Mouse (Mus musculus) limb, embryonic 14.5 days (tissue): ENCODE results near the gene Stat5a. TPM values are rescaled to one million over a fixed set of nuclear protein-coding genes. Genes with fewer than 3 reads are reported as not detected.

Experiments
- ATAC-seq: fragments of 200-750 bp; cut with Nextera tagmentation; 2 replicates; pipeline ENCODE4 v1.8.0; 2017; ENCODE audit warnings: low read depth, moderate number of reproducible peaks, moderate TSS enrichment; ENCODE audit not compliant: low FRiP score
- DNase-seq: peaks from one replicate; pipeline ENCODE4 v3.0.0-alpha.2; 2015; ENCODE audit warnings: low spot score
- H3K27ac ChIP-seq: fragments of 300-500 bp; sonication (generic); replicated peaks from 2 replicates; pipeline ENCODE4 v1.5.1; 2014; ENCODE audit warnings: low read depth, mild to moderate bottlenecking, low read length, moderate library complexity, mixed read lengths
- H3K27me3 ChIP-seq: fragments of 300-500 bp; sonication (generic); 2 replicates; pipeline ENCODE4 v1.6.1; 2014; ENCODE audit warnings: low read length, mixed read lengths; ENCODE audit not compliant: control insufficient read depth, insufficient read depth
- H3K36me3 ChIP-seq: fragments of 300-500 bp; sonication (generic); 2 replicates; pipeline ENCODE4 v1.6.1; 2014; ENCODE audit warnings: mild to moderate bottlenecking, low read length, moderate library complexity, mixed read lengths; ENCODE audit not compliant: control insufficient read depth, insufficient read depth
- H3K4me1 ChIP-seq: fragments of 300-500 bp; sonication (generic); 2 replicates; pipeline ENCODE4 v1.6.1; 2014; ENCODE audit warnings: antibody characterized with exemption, low read length, mixed read lengths; ENCODE audit not compliant: control insufficient read depth, insufficient read depth
- H3K4me2 ChIP-seq: fragments of 300-500 bp; sonication (generic); replicated peaks from 2 replicates; pipeline ENCODE4 v1.6.1; 2014; ENCODE audit warnings: low read depth, mild to moderate bottlenecking, low read length, moderate library complexity; ENCODE audit not compliant: severe bottlenecking
- H3K4me3 ChIP-seq: fragments of 300-500 bp; sonication (generic); replicated peaks from 2 replicates; pipeline ENCODE4 v1.5.1; 2014; ENCODE audit warnings: low read length
- H3K9ac ChIP-seq: fragments of 300-500 bp; sonication (generic); 2 replicates; pipeline ENCODE4 v1.6.1; 2014; ENCODE audit warnings: mild to moderate bottlenecking, low read depth, low read length, moderate library complexity; ENCODE audit not compliant: severe bottlenecking
- H3K9me3 ChIP-seq: fragments of 300-500 bp; sonication (generic); 2 replicates; pipeline ENCODE4 v1.6.1; 2016; ENCODE audit warnings: low read length; ENCODE audit not compliant: control insufficient read depth
- POLR2A ChIP-seq: fragments of 200-500 bp; IDR thresholded peaks from 2 replicates; pipeline ENCODE4 v1.8.0; 2012; ENCODE audit warnings: inconsistent platforms, mild to moderate bottlenecking, moderate library complexity, borderline replicate concordance; ENCODE audit not compliant: insufficient read depth, insufficient read length; ENCODE audit errors: extremely low read depth
- WGBS: fragments of 180-500 bp; shearing (Covaris S2); extraction: QIAGEN DNeasy Blood & Tissue Kit; methylation state at CpG from one replicate; pipeline ENCODE4 v1.1.7; 2014; 5-methylcytosine and 5-hydroxymethylcytosine counted together
- polyA plus RNA-seq, 2 experiments: library from polyadenylated mRNA; depleted of rRNA in 1 of 2; stranded (reverse) in 1 of 2; unstranded in 1 of 2; fragments of >200 nt; fragmentation: Nextera tagmentation in 1 of 2; extraction: Ambion mirVana in 1 of 2; gene quantifications; 2 replicates each; pipeline versions ENCODE4 v1.2.1 to v1.2.3; 2012 to 2014

Gene Stat5a
- polyA plus RNA-seq, 2 experiments = 7.8 to 8.0 TPM

GRCm38 (mm10) chr11:100848789-100849379 is 10.3 kb upstream of the Stat5a start:
- Histone ChIP-seq H3K27me3 (no peaks in the 10 kb centered on the region), H3K4me3 (peak overlapping the region; percentile 97), H3K4me1 (0 out of 2 replicates have a peak, but pooled peaks cover 10% of the 10 kb centered on the region), H3K27ac (no peak overlapping the region), H3K36me3 (no peaks in the 10 kb centered on the region), H3K4me2 (peak overlapping the region; percentile 75), H3K9me3 (no peaks in the 10 kb centered on the region), H3K9ac (peak overlapping the region; percentile 96; the same call in 1 of the 2 replicates)
- 77% methylated on average over 6 of the region's 6 CpGs for WGBS
- ATAC-seq (no peak), DNase-seq (no peak)
- TF ChIP-seq POLR2A = no peak

GRCm38 (mm10) chr11:100849456-100850037 is 9.6 kb upstream of the Stat5a start:
- Histone ChIP-seq H3K4me2 (peak overlapping the region; percentile 75), H3K27ac (peak overlapping the region; percentile 73; the same call in 1 of the 2 replicates), H3K9me3 (no peaks in the 10 kb centered on the region), H3K27me3 (no peaks in the 10 kb centered on the region), H3K9ac (peak overlapping the region; percentile 96), H3K4me3 (peak overlapping the region; percentile 97), H3K36me3 (no peaks in the 10 kb centered on the region), H3K4me1 (0 out of 2 replicates have a peak, but pooled peaks cover 10% of the 10 kb centered on the region)
- DNase-seq (no peak), ATAC-seq (peak; percentile 21; the same call in 1 of the 2 replicates)
- WGBS = 4% methylated on average over 13 of the region's 13 CpGs
- no peak for TF ChIP-seq POLR2A

- Histone ChIP-seq H3K9me3 (no peaks in the 10 kb centered on the region), H3K36me3 (no peaks in the 10 kb centered on the region), H3K27me3 (no peaks in the 10 kb centered on the region), H3K27ac (peak within 1 kb of the TSS; percentile 73), H3K4me3 (peak within 1 kb of the TSS; percentile 97), H3K4me1 (0 out of 2 replicates have a peak, but pooled peaks cover 10% of the 10 kb centered on the region), H3K9ac (peak within 1 kb of the TSS; percentile 96), H3K4me2 (peak within 1 kb of the TSS; percentile 75)
- ATAC-seq = peak; percentile 71
- WGBS = 1% methylated on average over 41 of the region's 104 CpGs
- peak; percentile 76; the same call in 1 of the 2 replicates for TF ChIP-seq POLR2A
- DNase-seq = peak; percentile 70
These were observed 8.9 kb upstream of the Stat5a start, which contains the start of gene Stat5b for GRCm38 (mm10) chr11:100850038-100850777. Stat5b (minus strand) TSS chr11:100850724.

GRCm38 (mm10) chr11:100850778-100851528 is 8.2 kb upstream of the Stat5a start:
- ATAC-seq (peak; percentile 24; the same call in 1 of the 2 replicates), DNase-seq (peak; percentile 22)
- peak overlapping the region; percentile 73; the same call in 1 of the 2 replicates for H3K27ac ChIP-seq
- peak overlapping the region; percentile 97 for H3K4me3 ChIP-seq
- no peak for TF ChIP-seq POLR2A
- H3K4me2 ChIP-seq = peak overlapping the region; percentile 75
- WGBS = 2% methylated on average over 25 of the region's 33 CpGs
- H3K36me3 ChIP-seq = no peaks in the 10 kb centered on the region
- peak overlapping the region; percentile 96 for H3K9ac ChIP-seq
- 0 out of 2 replicates have a peak, but pooled peaks cover 10% of the 10 kb centered on the region for H3K4me1 ChIP-seq
- H3K27me3 ChIP-seq = no peaks in the 10 kb centered on the region
- no peaks in the 10 kb centered on the region for H3K9me3 ChIP-seq

GRCm38 (mm10) chr11:100852088-100852487 is 7.1 kb upstream of the Stat5a start:
- Histone ChIP-seq H3K27ac (no peak overlapping the region), H3K9ac (no peak overlapping the region), H3K4me1 (0 out of 2 replicates have a peak, but pooled peaks cover 10% of the 10 kb centered on the region), H3K36me3 (no peaks in the 10 kb centered on the region), H3K27me3 (no peaks in the 10 kb centered on the region), H3K4me3 (no peak overlapping the region), H3K9me3 (no peaks in the 10 kb centered on the region), H3K4me2 (no peak overlapping the region)
- no peak for TF ChIP-seq POLR2A
- ATAC-seq = no peak
- no peak for DNase-seq
- 94% methylated on average over 2 of the region's 2 CpGs for WGBS
